Mouse (Mus musculus) erythroblast, adult 5-6 weeks (primary cell): ENCODE measurements around the gene Akp3. TPM values are rescaled to one million over a fixed set of nuclear protein-coding genes. Genes with fewer than 3 reads are reported as not detected.

Experiments used
- ATAC-seq: replicated peaks from 2 replicates; pipeline ENCODE4 v1.8.0; 2016; ENCODE audit warnings: moderate number of reproducible peaks, mild to moderate bottlenecking, moderate TSS enrichment, inconsistent platforms; ENCODE audit not compliant: poor library complexity, low FRiP score, severe bottlenecking
- total RNA-seq, 2 experiments: library from RNA; stranded (forward) in 1 of 2; stranded (reverse) in 1 of 2; fragments of 150-400 nt in 1 of 2; fragments of 200-764, 138-1000 nt in 1 of 2; gene quantifications; 2 replicates each; pipeline versions ENCODE4 v1.2.3 to v1.2.4; 2015 to 2017; ENCODE audit warnings: low replicate concordance in 2 of 2

Akp3 gene
- total RNA-seq, 2 experiments from 2014 or later: not detected

DNA sequence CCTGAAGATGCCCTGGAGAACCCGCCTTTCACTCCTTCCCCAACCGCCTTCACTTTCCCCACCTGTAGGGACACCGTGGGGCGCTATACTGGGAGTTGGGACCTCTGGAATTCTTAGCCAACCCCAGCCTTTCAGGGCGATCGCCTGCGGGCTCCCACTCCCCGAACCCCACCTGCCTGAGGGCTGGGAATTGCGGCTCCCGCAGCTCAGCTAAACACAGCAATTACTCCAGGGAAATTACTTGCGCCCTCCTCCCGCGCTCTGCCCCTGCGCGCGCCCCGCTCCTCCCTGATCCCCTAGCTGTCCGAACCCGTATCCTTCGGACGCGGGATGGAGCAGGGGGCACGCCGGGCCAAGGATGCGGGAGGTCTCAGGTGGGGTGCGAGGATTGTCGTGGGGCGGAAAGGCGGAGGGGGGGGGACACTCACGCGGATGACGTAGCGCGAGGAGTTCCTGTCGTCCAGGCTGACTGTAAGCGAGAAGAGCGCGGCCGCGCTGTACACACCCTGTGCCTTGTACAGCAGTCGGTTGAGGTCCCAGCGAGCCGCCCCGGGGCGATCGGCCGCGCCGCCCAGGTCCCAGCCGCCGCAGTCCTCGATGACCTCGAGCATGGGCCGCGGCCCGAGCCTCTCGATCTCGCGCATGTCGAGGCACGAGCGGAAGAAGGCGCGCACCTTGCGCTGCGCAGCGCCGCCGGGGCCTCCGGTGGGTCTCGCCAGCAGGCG is 29.2 kb downstream of the Akp3 start:
- ATAC-seq: no peak

DNA sequence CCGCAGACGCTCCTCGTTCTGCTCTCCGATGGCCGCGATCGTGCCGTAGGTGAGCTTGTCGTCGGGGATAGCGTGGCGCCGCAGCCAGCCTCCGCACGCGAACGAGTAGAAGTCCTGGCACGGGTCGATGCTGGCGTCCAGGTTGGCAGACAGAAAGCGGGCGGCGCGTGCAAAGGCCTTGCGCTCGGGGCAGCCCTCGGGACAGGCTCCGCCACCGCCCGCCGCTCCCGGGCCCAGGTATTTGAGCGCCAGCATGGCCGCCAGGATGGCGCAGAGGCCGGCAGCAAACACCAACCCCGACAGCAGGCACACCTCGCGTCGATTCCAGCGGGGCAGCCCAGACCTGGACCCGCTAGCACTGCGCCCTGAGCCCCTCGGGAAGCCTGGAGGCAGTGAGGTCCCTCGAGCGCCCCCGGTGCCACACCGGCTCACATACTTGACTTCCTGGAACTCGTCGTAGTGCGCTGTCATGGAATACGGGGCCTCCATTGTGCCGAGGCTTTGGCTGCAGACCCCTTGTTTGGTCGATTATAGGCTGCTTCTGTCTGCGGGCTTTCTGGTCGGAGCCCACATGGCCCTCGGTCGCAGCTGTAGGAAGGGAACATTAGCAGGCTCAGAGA is 29.8 kb downstream of the Akp3 start:
- ATAC-seq: no peak

DNA sequence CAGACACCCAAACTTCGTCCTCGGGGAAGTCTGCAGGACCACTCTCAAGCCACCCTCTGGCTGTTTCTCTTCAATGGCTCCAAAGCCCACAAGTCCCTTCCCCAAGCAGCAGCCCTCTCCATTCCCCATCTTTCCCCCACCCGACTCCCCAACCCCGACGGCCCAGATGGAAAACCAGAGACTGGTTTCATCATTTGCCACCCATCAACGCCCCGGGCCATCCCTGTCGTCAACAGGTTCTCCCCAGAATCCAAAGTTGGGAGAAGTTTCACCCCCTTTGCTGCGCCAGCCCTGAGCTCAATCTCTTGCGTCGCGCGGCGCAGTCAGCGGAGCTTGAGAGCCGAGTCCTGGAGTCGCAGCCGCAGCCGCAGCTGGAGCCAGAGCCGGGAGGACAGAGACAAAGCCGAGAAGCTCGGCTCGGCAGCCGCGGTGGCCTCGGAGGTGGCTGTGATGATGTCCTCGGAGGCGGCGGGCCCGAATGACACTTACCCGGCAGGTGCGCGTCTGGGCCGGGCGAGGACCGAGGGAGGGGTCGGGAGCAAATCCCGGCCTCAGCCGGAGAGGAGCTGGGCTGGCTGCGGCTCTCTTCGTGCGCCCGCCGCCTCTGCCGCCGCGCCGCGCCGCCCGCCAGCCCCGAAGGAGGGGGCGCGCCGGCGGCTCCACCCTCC is 30.9 kb downstream of the Akp3 start:
- no peak for ATAC-seq

DNA sequence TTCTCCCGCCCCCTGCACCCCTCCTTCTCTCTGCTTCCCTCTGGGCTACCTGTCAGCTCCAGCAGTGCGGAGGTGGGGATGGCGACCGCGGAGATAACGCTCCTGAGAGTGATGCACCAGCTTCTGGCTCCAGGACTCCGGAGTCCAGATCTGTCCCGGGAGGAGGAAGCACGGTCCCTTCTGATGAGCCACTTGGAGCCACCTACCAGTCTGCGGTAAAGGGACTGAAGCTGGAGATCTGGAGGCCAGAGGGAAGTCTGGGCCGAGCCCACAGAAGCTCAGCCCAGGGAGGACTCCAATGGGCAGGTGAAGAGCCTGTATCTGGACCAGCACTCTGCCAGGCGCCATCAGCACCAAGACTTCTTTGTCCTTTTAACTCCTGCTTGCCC is 31.4 kb downstream of the Akp3 start, which contains the start of gene Ecel1:
Gene Ecel1, minus strand, starts transcription at position 323 of the 389 bp plus-strand sequence.
- ATAC-seq: no peak

DNA sequence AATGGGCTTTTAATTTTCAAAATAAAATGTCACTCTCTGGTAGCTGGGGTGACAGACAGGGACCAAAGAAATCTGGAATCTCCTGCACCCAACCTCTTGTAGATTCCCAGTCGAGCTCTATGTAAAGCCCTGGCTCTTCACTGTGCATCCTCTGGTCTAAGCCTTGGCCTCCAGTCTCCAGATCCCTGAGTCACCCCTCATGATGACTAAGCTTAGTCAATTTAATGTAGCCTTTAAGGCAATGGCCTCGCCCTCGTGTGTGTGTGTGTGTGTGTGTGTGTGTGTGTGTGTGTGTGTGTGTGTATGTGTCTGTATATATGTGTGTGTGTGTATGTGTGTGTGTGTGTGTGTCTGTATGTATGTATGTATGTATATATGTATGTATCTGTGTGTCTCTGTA is 34.6 kb downstream of the Akp3 start:
- no peak for ATAC-seq

DNA sequence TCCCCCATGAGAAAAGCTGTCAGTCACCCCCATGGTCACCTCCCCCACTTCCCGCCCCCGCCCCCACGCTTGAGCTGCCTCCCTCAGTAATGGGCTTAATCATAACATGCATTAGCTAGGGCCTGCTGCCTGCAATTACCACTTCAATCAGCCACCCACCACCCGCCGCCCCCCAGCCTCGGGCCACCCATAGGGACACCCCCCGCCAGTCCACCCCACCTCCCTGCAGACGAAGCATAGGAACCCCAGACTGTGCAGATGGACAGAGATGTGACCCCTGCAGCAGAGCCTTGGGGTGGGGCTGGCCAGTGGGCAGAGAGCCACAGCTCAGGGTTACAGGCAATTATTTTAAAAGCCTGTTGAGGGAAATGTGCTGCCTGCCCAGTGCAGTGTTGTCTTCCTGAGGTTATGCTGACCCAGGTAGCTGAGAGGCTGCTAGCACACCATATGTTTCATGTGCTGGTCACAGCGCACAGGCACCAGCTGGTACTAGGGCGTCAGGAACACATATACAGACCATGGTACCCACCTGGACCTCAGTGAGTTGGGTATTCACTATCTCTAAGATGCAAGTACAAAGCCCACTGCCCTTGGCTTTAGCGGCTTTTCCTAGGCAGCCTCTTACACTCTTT is 39.5 kb downstream of the Akp3 start:
- ATAC-seq: no peak

DNA sequence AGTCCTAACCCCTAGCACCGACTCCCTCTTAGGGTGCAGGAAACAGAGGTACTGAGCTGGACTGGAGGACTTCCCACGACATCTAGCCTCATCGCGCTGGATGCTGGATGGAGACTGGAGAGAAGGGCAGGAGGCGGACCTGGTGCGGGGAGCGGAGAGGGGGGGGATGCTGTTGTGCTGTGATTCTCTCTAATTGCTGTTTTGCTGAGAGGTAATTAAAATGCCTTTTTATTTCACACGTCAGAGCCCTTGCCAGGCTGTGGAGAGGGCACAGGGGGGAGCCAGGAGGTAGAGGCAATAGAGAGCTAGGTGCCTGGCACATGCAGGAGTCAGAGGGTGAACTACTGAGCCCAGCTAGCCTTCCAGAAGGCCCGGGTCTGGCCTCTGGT is 40.0 kb downstream of the Akp3 start:
- no peak for ATAC-seq

DNA sequence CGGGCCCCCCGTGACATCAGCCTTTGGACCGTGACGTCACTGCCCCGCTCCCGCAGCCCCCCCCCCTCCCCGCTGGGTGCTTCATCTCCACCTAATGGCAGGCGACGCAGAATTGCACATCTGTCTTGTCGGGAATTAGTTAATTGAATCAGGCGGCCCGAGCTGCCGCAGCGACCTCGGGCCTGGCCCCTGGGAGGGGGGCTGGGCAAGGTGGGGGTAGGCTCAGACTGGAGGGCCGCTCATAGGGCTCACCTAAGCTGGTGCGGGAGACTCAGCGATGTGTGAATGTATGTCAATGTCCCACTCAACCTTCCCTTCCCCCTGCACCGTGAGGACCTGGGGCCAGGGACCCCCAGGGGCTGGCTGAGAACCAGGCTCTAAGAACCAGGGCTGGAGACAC is 45.7 kb downstream of the Akp3 start:
- ATAC-seq: no peak

DNA sequence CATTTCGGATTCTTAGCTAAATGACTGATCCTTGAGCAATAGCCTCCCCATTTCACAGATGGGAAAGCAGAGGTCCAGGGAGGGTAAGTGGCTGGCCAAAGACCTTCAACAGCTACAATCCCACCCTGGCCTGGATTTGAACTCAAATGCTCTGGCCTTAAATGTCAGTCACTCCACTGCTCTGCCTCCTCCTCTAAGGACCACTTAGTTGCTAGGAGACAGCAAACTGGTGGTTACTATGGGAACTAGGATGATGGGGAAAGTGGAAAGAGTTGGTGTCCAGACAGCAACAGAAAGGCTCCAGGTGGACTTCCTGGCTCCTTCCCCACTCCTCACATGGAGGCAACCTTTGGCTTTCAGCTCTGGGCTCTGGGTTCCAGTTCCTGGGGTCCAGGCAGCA is 46.5 kb downstream of the Akp3 start:
- no peak for ATAC-seq

DNA sequence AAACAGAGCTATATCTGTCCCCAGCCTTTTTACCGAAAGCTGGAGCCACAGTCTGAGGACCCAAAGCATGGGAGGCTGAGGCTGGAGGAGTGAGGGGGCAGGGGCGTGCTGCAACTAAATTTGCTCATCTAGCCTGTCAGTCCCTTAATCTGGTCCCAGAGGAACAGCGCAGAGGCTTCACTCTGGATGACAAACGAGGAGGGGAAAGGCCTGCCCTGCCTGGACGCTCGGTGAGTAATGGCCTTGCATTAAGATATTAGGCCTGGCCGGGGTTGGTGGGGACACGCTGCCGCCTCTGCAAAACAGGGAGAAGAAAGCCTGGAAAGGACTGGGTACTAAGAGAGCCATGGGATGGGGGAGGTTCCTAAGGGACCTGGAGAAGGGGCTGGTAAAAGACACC is 47.5 kb downstream of the Akp3 start:
- no peak for ATAC-seq

DNA sequence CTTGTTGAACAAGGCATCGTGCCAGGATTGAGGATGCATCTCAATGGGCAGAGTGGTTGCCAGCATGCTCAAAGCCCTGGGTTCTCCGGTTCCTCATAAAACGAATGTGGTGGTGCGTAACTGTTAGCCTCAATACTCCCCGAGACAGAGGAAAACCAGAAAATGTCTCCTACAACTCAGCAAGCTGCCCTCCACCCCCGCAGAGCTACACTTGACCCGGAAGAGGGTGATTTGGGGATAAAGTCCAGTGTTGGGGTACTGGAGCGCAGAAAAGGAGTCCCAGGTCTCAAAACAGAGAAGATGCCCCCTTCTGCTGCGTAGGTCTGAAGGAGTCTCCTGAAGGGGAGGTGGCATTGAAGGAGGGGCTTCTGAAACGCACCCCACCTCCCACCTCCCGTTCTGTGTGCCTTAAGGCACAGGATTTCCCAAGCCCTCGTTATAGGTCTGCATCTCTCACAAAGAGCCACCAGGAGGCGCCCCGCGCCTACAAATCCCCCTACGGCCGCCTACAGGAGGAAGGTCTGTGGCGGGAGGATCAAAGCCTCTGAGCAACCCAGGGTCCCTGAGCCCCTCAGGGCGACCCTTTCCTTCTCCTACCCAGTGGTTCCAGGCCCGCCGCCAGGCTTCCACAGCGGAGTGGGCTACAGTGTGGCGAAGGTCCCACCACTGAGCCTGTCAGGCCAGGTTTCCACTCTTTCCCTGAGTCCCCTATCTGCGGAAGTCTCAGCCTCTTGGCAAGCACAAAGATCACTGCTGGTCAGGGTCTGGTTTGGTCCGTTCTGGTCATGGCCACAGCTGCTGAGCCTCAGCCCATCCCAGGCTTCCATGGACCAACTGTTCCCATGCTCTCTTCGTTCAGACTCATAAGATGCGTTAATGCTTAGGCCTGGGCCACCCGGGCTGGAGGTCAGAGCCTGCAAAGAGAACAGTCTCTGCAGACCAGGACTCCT is 49.5 kb downstream of the Akp3 start:
- ATAC-seq: no peak

DNA sequence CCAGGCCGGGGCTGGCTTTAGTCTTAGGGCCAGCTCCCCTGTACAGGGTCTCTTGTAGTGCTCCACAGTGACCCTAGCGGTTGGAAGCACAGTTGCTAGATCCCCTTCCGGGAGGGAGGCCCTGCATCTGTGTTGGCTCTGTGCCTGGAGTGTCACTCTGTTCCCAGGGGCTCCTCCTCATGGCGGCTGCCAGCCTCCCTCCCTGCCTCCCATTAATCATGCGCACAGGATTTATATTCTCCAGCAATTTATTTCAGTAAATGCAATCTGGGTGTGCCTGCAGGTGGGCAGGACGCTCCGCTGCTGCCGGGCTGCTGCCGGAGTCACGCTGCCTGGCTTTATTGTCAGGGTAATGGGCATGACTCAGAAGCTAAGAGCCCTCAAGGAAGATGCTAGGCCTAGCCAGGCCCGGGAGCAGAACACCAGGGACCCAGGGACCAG is 51.1 kb downstream of the Akp3 start:
- no peak for ATAC-seq

Other genes starting within 250 kb of the Akp3 start
- not detected in 2 replicates for gene Alppl2, start 35.0 kb upstream of the Akp3 start, total RNA-seq (2015; ENCODE audit: low replicate concordance)
- gene Alppl2, start 35.0 kb upstream of the Akp3 start, total RNA-seq (2017; ENCODE audit: low replicate concordance): not detected in 2 replicates
- gene Alpi, start 23.4 kb upstream of the Akp3 start, total RNA-seq (2015; ENCODE audit: low replicate concordance): not detected in 2 replicates
- not detected in 2 replicates for gene Alpi, start 23.4 kb upstream of the Akp3 start, total RNA-seq (2017; ENCODE audit: low replicate concordance)
- gene Ecel1, start 31.5 kb downstream of the Akp3 start, total RNA-seq (2015; ENCODE audit: low replicate concordance): not detected in 2 replicates
- gene Ecel1, start 31.5 kb downstream of the Akp3 start, total RNA-seq (2017; ENCODE audit: low replicate concordance): not detected in 2 replicates
- gene Prss56, start 58.3 kb downstream of the Akp3 start, total RNA-seq (2015; ENCODE audit: low replicate concordance): not detected in 2 replicates
- not detected in 2 replicates for gene Prss56, start 58.3 kb downstream of the Akp3 start, total RNA-seq (2017; ENCODE audit: low replicate concordance)
- gene Chrnd, start 65.6 kb downstream of the Akp3 start, total RNA-seq (2015; ENCODE audit: low replicate concordance): not detected in 2 replicates
- not detected in 2 replicates for gene Chrnd, start 65.6 kb downstream of the Akp3 start, total RNA-seq (2017; ENCODE audit: low replicate concordance)
- gene Chrng, start 79.7 kb downstream of the Akp3 start, total RNA-seq (2015; ENCODE audit: low replicate concordance): not detected in 2 replicates
- not detected in 2 replicates for gene Chrng, start 79.7 kb downstream of the Akp3 start, total RNA-seq (2017; ENCODE audit: low replicate concordance)
- 16.7 and 21.9 TPM in 2 replicates for gene Eif4e2, start 88.9 kb downstream of the Akp3 start, total RNA-seq (2015; ENCODE audit: low replicate concordance)
- gene Eif4e2, start 88.9 kb downstream of the Akp3 start, total RNA-seq (2017; ENCODE audit: low replicate concordance): 33.1 and 38.9 TPM in 2 replicates
- not detected in 2 replicates for gene Efhd1, start 139.4 kb downstream of the Akp3 start, total RNA-seq (2015; ENCODE audit: low replicate concordance)
- gene Efhd1, start 139.4 kb downstream of the Akp3 start, total RNA-seq (2017; ENCODE audit: low replicate concordance): not detected in 2 replicates
- gene Gigyf2, start 202.0 kb downstream of the Akp3 start, total RNA-seq (2015; ENCODE audit: low replicate concordance): 59.4 and 93.4 TPM in 2 replicates
- 169 and 215 TPM in 2 replicates for gene Gigyf2, start 202.0 kb downstream of the Akp3 start, total RNA-seq (2017; ENCODE audit: low replicate concordance)